Mouse (Mus musculus) megakaryocyte, embryonic 14.5 days (primary cell): Measurements from ENCODE around the gene Higd1c.

Source experiments
- FLI1 ChIP-seq: IDR thresholded peaks from 2 replicates; pipeline ENCODE4 v1.6.1; 2012; ENCODE audit warnings: low read length, inconsistent platforms, mixed read lengths
- GATA1 ChIP-seq: IDR thresholded peaks from 3 replicates; pipeline ENCODE4 v1.6.1; 2012; ENCODE audit warnings: mixed read lengths, low read length, inconsistent platforms, borderline replicate concordance

DNA sequence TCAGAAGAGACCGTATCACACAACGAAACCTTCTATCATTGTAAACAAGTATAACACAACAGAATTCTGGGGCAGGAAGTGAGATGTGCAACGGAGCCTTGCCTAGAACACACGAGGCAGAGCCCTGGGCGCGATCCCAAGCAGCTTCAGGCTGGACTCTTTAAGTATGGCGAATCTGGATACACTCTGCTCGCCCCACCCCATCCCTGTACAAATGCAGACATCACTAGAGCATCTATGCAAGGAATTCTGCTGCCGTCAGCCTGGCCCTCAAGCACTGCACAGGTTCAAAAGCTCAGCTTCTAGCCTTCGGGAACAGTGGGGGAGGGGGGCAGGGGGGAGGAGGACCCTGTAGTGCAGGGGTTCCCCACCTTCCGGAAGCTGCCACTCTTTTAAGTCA lies 28.7 kb downstream of the Higd1c start:
- no peak for TF ChIP-seq GATA1
- TF ChIP-seq FLI1 = no peak
